Mouse (Mus musculus) lung, embryonic 14.5 days (tissue): ENCODE data around the gene Mpped2. TPM values are rescaled to one million over a fixed set of nuclear protein-coding genes. Genes with fewer than 3 reads are reported as not detected.

ENCODE experiments used
- ATAC-seq: fragments of 200-750 bp; cut with Nextera tagmentation; 2 replicates; pipeline ENCODE4 v1.8.0; 2017; ENCODE audit warnings: mild to moderate bottlenecking, moderate TSS enrichment, moderate library complexity; ENCODE audit not compliant: insufficient read depth
- DNase-seq: peaks from one replicate; pipeline ENCODE4 v3.0.0-alpha.2; 2015
- H3K27ac ChIP-seq: fragments of 300-500 bp; sonication (generic); 2 replicates; pipeline ENCODE4 v1.5.1; 2014; ENCODE audit warnings: low read depth, mild to moderate bottlenecking, moderate library complexity
- H3K27me3 ChIP-seq: fragments of 300-500 bp; sonication (generic); 2 replicates; pipeline ENCODE4 v1.6.1; 2014; ENCODE audit warnings: low read length, control low read depth; ENCODE audit not compliant: insufficient read depth
- H3K36me3 ChIP-seq: fragments of 300-500 bp; sonication (generic); 2 replicates; pipeline ENCODE4 v1.6.1; 2014; ENCODE audit warnings: control low read depth; ENCODE audit not compliant: insufficient read depth
- H3K4me1 ChIP-seq: fragments of 300-500 bp; sonication (generic); 2 replicates; pipeline ENCODE4 v1.6.1; 2014; ENCODE audit warnings: antibody characterized with exemption, control low read depth; ENCODE audit not compliant: insufficient read depth
- H3K4me2 ChIP-seq: fragments of 300-500 bp; sonication (generic); 2 replicates; pipeline ENCODE4 v1.6.1; 2014; ENCODE audit warnings: mild to moderate bottlenecking
- H3K4me3 ChIP-seq: fragments of 300-500 bp; sonication (generic); 2 replicates; pipeline ENCODE4 v1.5.1; 2014; ENCODE audit warnings: low read depth, low read length
- H3K9ac ChIP-seq: fragments of 300-500 bp; sonication (generic); 2 replicates; pipeline ENCODE4 v1.6.1; 2014
- H3K9me3 ChIP-seq: fragments of 300-500 bp; sonication (generic); 2 replicates; pipeline ENCODE4 v1.6.1; 2016; ENCODE audit warnings: low read depth, low read length, control low read depth
- CTCF ChIP-seq: IDR thresholded peaks from 2 replicates; pipeline ENCODE4 v1.5.1; 2016; ENCODE audit warnings: antibody characterized with exemption, low read depth
- WGBS: fragments of 180-500 bp; shearing (Covaris S2); extraction: QIAGEN DNeasy Blood & Tissue Kit; methylation state at CpG from one replicate; pipeline ENCODE4 v1.1.7; 2014; 5-methylcytosine and 5-hydroxymethylcytosine counted together
- polyA plus RNA-seq: library from polyadenylated mRNA; unstranded; fragments of >200 nt; fragmentation: Nextera tagmentation; extraction: Ambion mirVana; gene quantifications from 2 replicates; pipeline ENCODE4 v1.2.1, GENCODE M21; 2014

Gene Mpped2
- polyA plus RNA-seq, 1 experiment from 2014 or later = 33.3 TPM

GRCm38 (mm10) chr2:106733396-106733795 is 40.3 kb downstream of the Mpped2 start:
- 62% methylated on average over 5 of the region's 5 CpGs for WGBS

GRCm38 (mm10) chr2:106734004-106734403 is 40.9 kb downstream of the Mpped2 start:
- Histone ChIP-seq H3K9me3 (no peaks in the 10 kb centered on the region), H3K27ac (no peak overlapping the region), H3K9ac (no peak overlapping the region), H3K27me3 (no peaks in the 10 kb centered on the region), H3K4me2 (no peak overlapping the region), H3K36me3 (no peaks in the 10 kb centered on the region), H3K4me3 (no peak overlapping the region), H3K4me1 (peaks cover 20% of the 10 kb centered on the region)
- WGBS = 29% methylated on average over 4 of the region's 4 CpGs
- ATAC-seq (peak; percentile 33; the same call in 1 of the 2 replicates), DNase-seq (peak; percentile 71)
- TF ChIP-seq CTCF = no peak

More at GRCm38 (mm10) chr2:106733396-106733795, 40.3 kb downstream of the Mpped2 start:
- Histone ChIP-seq H3K27ac (no peak overlapping the region), H3K27me3 (no peaks in the 10 kb centered on the region), H3K9me3 (no peaks in the 10 kb centered on the region), H3K4me2 (no peak overlapping the region), H3K36me3 (no peaks in the 10 kb centered on the region), H3K4me1 (peaks cover 20% of the 10 kb centered on the region), H3K9ac (no peak overlapping the region), H3K4me3 (no peak overlapping the region)
- ATAC-seq = no peak
- no peak for DNase-seq
- TF ChIP-seq CTCF = no peak

- H3K4me3 ChIP-seq = no peak overlapping the region
- peaks cover 20% of the 10 kb centered on the region for H3K4me1 ChIP-seq
- no peak overlapping the region for H3K4me2 ChIP-seq
- 0 out of 2 replicates have a peak, but pooled peaks have one; percentile 41 for ATAC-seq
- H3K9ac ChIP-seq = no peak overlapping the region
- no peak for TF ChIP-seq CTCF
- H3K36me3 ChIP-seq = no peaks in the 10 kb centered on the region
- H3K27me3 ChIP-seq = no peaks in the 10 kb centered on the region
- no peak for DNase-seq
- 50% methylated on average over 5 of the region's 5 CpGs for WGBS
- no peak overlapping the region for H3K27ac ChIP-seq
- no peaks in the 10 kb centered on the region for H3K9me3 ChIP-seq
Measured at GRCm38 (mm10) chr2:106735211-106735610, 42.1 kb downstream of the Mpped2 start.

- no peak overlapping the region for H3K27ac ChIP-seq
- TF ChIP-seq CTCF = no peak
- peaks cover 20% of the 10 kb centered on the region for H3K4me1 ChIP-seq
- no peaks in the 10 kb centered on the region for H3K36me3 ChIP-seq
- H3K9ac ChIP-seq = no peak overlapping the region
- WGBS = 79% methylated on average over 15 of the region's 15 CpGs
- DNase-seq = no peak
- ATAC-seq = no peak
- H3K4me2 ChIP-seq = no peak overlapping the region
- no peaks in the 10 kb centered on the region for H3K27me3 ChIP-seq
- no peaks in the 10 kb centered on the region for H3K9me3 ChIP-seq
- no peak overlapping the region for H3K4me3 ChIP-seq
Measured at GRCm38 (mm10) chr2:106735792-106736359, 42.8 kb downstream of the Mpped2 start.

- ATAC-seq (no peak), DNase-seq (no peak)
- Histone ChIP-seq H3K36me3 (no peaks in the 10 kb centered on the region), H3K9ac (no peak overlapping the region), H3K4me1 (0 out of 2 replicates have a peak, but pooled peaks cover 4% of the 10 kb centered on the region), H3K27me3 (no peaks in the 10 kb centered on the region), H3K4me3 (no peak overlapping the region), H3K4me2 (no peak overlapping the region), H3K27ac (no peak overlapping the region), H3K9me3 (no peaks in the 10 kb centered on the region)
- no peak for TF ChIP-seq CTCF
- 86% methylated on average over 5 of the region's 5 CpGs for WGBS
Measured at GRCm38 (mm10) chr2:106738951-106739350, 45.9 kb downstream of the Mpped2 start.

- Histone ChIP-seq H3K9me3 (no peaks in the 10 kb centered on the region), H3K27me3 (no peaks in the 10 kb centered on the region), H3K4me1 (no peaks in the 10 kb centered on the region), H3K27ac (no peak overlapping the region), H3K9ac (no peak overlapping the region), H3K36me3 (no peaks in the 10 kb centered on the region), H3K4me3 (no peak overlapping the region), H3K4me2 (no peak overlapping the region)
- TF ChIP-seq CTCF = no peak
- ATAC-seq = no peak
- no peak for DNase-seq
- WGBS = 83% methylated on average over 4 of the region's 4 CpGs
Measured at GRCm38 (mm10) chr2:106744086-106744485, 51.0 kb downstream of the Mpped2 start.

- DNase-seq (peak; percentile 27), ATAC-seq (peak; percentile 40; the same call in 1 of the 2 replicates)
- H3K9ac ChIP-seq = no peak overlapping the region
- no peak overlapping the region for H3K4me2 ChIP-seq
- no peaks in the 10 kb centered on the region for H3K27me3 ChIP-seq
- H3K27ac ChIP-seq = no peak overlapping the region
- no peaks in the 10 kb centered on the region for H3K9me3 ChIP-seq
- H3K4me1 ChIP-seq = no peaks in the 10 kb centered on the region
- no peak for TF ChIP-seq CTCF
- WGBS = 50% methylated on average over 14 of the region's 14 CpGs
- no peak overlapping the region for H3K4me3 ChIP-seq
- no peaks in the 10 kb centered on the region for H3K36me3 ChIP-seq
Measured at GRCm38 (mm10) chr2:106744601-106745000, 51.5 kb downstream of the Mpped2 start.

- DNase-seq (no peak), ATAC-seq (no peak)
- H3K4me3 ChIP-seq = no peak overlapping the region
- no peaks in the 10 kb centered on the region for H3K9me3 ChIP-seq
- H3K9ac ChIP-seq = no peak overlapping the region
- no peak for TF ChIP-seq CTCF
- H3K4me2 ChIP-seq = no peak overlapping the region
- H3K36me3 ChIP-seq = no peaks in the 10 kb centered on the region
- H3K27ac ChIP-seq = no peak overlapping the region
- 90% methylated on average over 1 of the region's 1 CpGs for WGBS
- no peaks in the 10 kb centered on the region for H3K27me3 ChIP-seq
- no peaks in the 10 kb centered on the region for H3K4me1 ChIP-seq
Measured at GRCm38 (mm10) chr2:106745364-106745763, 52.3 kb downstream of the Mpped2 start.
